Mouse (Mus musculus): ENCODE data around the gene Saxo1. TPM values are rescaled to one million over a fixed set of nuclear protein-coding genes. Genes with fewer than 3 reads are reported as not detected.

Saxo1 gene
- total RNA-seq, 2 experiments from 2014 or later, result not detected

DNA sequence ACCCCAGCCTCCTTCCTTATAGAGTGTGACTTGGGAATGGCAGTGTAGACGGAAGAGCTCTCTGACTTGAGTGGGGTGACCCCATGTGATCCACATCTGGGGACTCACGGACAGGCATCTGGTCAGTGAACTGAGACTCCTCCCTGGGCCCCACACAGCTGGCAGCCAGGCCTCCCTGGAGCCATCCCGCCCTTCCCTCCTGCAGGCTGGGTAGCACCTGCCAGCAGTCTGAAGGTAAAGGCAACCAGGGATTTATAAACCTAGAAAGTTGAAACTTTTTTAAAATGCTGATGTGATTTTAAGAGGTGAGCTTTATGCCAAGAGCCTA lies 151.0 kb downstream of the Saxo1 start:
- TF ChIP-seq CTCF (IDR thresholded peaks at IDR 0.05), result no peak
- intact Hi-C loops (cut with DNase I), result no loop called here
- no peak for DNase-seq (ENCODE audit: extremely low spot score in 1 of 2, low spot score in 2 of 2)
- Histone ChIP-seq H3K4me3 (no peak overlapping the region), H3K27ac (no peak overlapping the region)

DNA sequence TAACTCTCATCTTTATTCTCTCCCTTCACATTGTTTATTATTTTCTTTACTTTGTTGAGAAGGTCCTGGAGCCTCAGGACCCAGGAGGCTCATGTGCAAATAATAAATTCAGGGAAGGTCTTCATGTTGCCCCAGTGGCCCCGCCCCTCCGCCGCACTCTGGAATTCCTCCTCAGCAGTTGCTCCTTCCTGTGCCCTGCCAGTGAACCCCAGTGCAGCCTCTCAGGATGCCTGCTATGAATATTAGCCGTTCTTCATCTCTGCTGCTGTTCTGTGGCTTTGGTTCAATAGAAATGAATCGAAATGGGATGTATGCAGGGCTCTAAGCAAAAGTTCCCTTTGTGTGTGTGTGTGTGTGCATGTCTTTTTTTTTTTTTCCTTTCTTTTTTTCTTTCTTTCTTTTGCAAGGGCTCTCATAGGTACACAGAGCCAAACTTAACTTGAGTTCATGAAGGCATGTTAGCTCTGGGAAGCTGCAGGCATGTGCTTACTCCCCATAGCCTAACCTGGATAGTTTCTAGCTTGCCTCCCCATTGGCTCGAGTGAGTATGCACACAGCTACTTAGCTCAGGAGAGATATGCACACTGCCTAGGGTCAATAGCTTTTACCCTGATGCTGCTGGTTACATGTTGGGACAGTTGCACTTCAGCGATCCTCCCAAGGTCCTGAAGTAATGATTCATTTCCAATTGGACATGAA lies 151.5 kb downstream of the Saxo1 start:
- intact Hi-C loops (cut with DNase I), result no loop called here

GRCm38 (mm10) chr4:86401116-86401515 lies 157.0 kb downstream of the Saxo1 start:
- intact Hi-C loops (cut with DNase I), result no loop called here
- Histone ChIP-seq H3K27ac (no peak overlapping the region), H3K4me3 (no peak overlapping the region)
- no peak for DNase-seq (ENCODE audit: extremely low spot score in 1 of 2, low spot score in 2 of 2)
- TF ChIP-seq CTCF (IDR thresholded peaks at IDR 0.05), result no peak

More for the DNA sequence above, 151.5 kb downstream of the Saxo1 start:
- no peak for DNase-seq (ENCODE audit: extremely low spot score in 1 of 2, low spot score in 2 of 2)
- Histone ChIP-seq H3K27ac (no peak overlapping the region), H3K4me3 (no peak overlapping the region)
- no peak for TF ChIP-seq CTCF (IDR thresholded peaks at IDR 0.05)

GRCm38 (mm10) chr4:86397470-86397869 lies 160.7 kb downstream of the Saxo1 start:
- no peak for DNase-seq (ENCODE audit: extremely low spot score in 1 of 2, low spot score in 2 of 2)
- Histone ChIP-seq H3K27ac (no peak overlapping the region), H3K4me3 (no peak overlapping the region)
- intact Hi-C loops (cut with DNase I), result no loop called here
- no peak for TF ChIP-seq CTCF (IDR thresholded peaks at IDR 0.05)

- TF ChIP-seq CTCF (IDR thresholded peaks at IDR 0.05), result no peak
- Histone ChIP-seq H3K27ac (no peak overlapping the region), H3K4me3 (no peak overlapping the region)
- intact Hi-C loops (cut with DNase I), result no loop called here
- no peak for DNase-seq (ENCODE audit: extremely low spot score in 1 of 2, low spot score in 2 of 2)
These were observed 161.3 kb downstream of the Saxo1 start for GRCm38 (mm10) chr4:86396672-86397288.

DNA sequence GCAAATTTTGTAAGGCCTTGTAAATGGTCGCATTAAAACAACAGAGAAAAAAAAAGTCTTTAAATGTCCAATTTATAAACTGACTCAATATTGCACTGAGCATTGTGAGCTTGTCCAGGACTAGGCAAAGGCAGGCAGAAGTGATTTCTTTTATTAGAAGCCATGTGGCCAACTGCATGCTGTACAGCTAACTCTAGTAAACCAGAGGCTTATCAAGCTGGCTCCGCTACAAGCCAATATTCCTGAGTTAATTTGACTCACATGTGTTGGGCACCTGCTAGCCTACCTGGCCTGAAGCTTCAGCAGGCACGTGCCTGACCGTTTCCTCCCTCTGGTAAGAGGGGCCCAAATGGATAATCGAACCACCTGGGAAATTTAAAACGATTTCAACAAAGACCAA lies 162.5 kb downstream of the Saxo1 start:
- DNase-seq (ENCODE audit: extremely low spot score in 1 of 2, low spot score in 2 of 2), result no peak
- intact Hi-C loops (cut with DNase I), result no loop called here
- Histone ChIP-seq H3K4me3 (no peak overlapping the region), H3K27ac (no peak overlapping the region)
- TF ChIP-seq CTCF (IDR thresholded peaks at IDR 0.05), result no peak

Other genes with a start within 250 kb of the Saxo1 start
- gene Rraga, start 17.3 kb upstream of the Saxo1 start, total RNA-seq (2021), result 100 to 1,000 TPM; 130 to 147 TPM
- gene Haus6, start 53.7 kb upstream of the Saxo1 start, total RNA-seq (2021), result 1 to 10 TPM; 9.5 to 10.0 TPM
- gene Plin2, start 111.7 kb upstream of the Saxo1 start, total RNA-seq (2021), result 10 to 100 TPM in 1 of 2 experiments, 1 to 10 TPM in 1; 7.7 to 11.3 TPM
- 10 to 100 TPM in 1 of 2 experiments, 1 to 10 TPM in 1; 9.6 to 12.2 TPM for gene Dennd4c, start 190.2 kb upstream of the Saxo1 start, total RNA-seq (2021)